ENCODE assay signal across 25 mouse cellular contexts in the genomic region with DNA sequence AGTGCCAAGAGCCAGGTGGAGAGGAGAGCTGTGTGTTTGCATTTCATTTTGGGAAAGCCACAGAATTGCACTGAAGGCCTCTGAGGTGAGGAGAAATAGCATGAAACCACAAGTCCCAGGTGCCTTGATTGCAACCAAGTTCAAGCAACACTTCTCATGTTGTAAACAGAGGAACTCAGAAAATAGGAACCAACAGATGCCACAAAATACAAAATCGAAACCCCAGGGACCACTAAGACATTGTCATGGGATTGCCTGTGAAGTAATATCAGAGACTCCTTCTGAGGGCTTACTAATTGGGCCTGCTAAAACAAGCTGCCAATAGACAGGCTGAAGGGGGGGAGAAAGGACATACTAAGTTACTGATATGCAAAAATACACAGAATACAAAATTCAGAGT.
DNase-seq lines count a peak whose midpoint lies in the region; ATAC-seq and TF ChIP-seq lines count a peak whose summit lies in the region.
"Had no signal": no experiment of that assay in that cellular context is flagged by ENCODE, and none has a peak within 500 bp of the region (broad histone marks: within the 10 kb centered on the region; RNA-seq: fewer than 3 reads in every experiment).

No protein-coding gene starts in this region.

- DNase-seq in lung, postnatal 36 days: peak; percentile 1
- DNase-seq in lung, postnatal 25 days (ENCODE audit: low spot score): no peak
- DNase-seq in left cerebral cortex, adult 18-20 months (ENCODE audit: low spot score in 2 of 2): no peak
- no peak for DNase-seq in heart, postnatal 25 days (ENCODE audit: low spot score)
- DNase-seq: adrenal gland, postnatal 10 days; cerebellum, postnatal 36 days; embryo, embryonic 11 days; gastrocnemius, adult 2 months; heart, postnatal 14 days; kidney, adult 8-10 months; kidney, postnatal 10 days; layer of hippocampus, adult 9-11 months; liver; lung, postnatal 4 days; right cerebral cortex, adult 18-20 months had no signal

- ATAC-seq in megakaryocyte, adult 5-6 weeks (ENCODE audit: poor library complexity, severe bottlenecking): peak; percentile 91
- ATAC-seq: forebrain, embryonic 16.5 days; intestine, embryonic 16.5 days had no signal

- intact Hi-C loops in heart, postnatal 25 days (cut with DNase I): no loop called here

- H3K27ac ChIP-seq in bone marrow macrophage, adult 2 months (ENCODE audit: insufficient read depth, low read depth, low read length): peak overlapping the region; percentile 40
- H3K27ac ChIP-seq: embryonic facial prominence, embryonic 13.5 days; gastrocnemius, adult 2 months; hindbrain, embryonic 12.5 days; liver, embryonic 15.5 days; lung, embryonic 15.5 days; stomach, embryonic 15.5 days had no signal

- TF ChIP-seq POLR2A in bone marrow macrophage, adult 2 months (IDR thresholded peaks at IDR 0.05; ENCODE audit: borderline replicate concordance, low read depth, low read length): no peak

- peaks cover 21% of the 10 kb centered on the region for H3K4me1 ChIP-seq in bone marrow macrophage, adult 2 months (ENCODE audit: control insufficient read depth, insufficient read depth, low read length)
- H3K4me1 ChIP-seq: embryonic facial prominence, embryonic 13.5 days; liver, embryonic 15.5 days; lung, embryonic 15.5 days; stomach, embryonic 15.5 days had no signal

- H3K4me3 ChIP-seq in bone marrow macrophage, adult 2 months (ENCODE audit: insufficient read depth, low read length): no peak overlapping the region
- H3K4me3 ChIP-seq: embryonic facial prominence, embryonic 13.5 days; erythroblast, embryonic 14.5 days; gastrocnemius, adult 2 months; hindbrain, embryonic 12.5 days; liver, embryonic 15.5 days; lung, embryonic 15.5 days; stomach, embryonic 15.5 days had no signal

- TF ChIP-seq CTCF in bone marrow macrophage, adult 2 months (IDR thresholded peaks at IDR 0.05; ENCODE audit: low read depth, low read length): no peak
